Mouse (Mus musculus): ENCODE data around the gene Tmem11. TPM values are rescaled to one million over a fixed set of nuclear protein-coding genes. Genes with fewer than 3 reads are reported as not detected.

Tmem11 gene
- 72.0 and 79.6 TPM in 2 replicates for polyA plus RNA-seq (2015; fragmentation: Nextera tagmentation; extraction: Ambion mirVana)

GRCm38 (mm10) chr11:60878675-60879294 lies at the start of gene Tmem11:
TSS of gene Tmem11 (minus strand) at chr11:60879272.
- Histone ChIP-seq H3K4me1 (ENCODE audit: insufficient read depth, low read length) (peaks cover 40% of the 10 kb centered on the region), H3K9ac (replicated peaks; ENCODE audit: low read length) (peak within 1 kb of the TSS; percentile 97)

GRCm38 (mm10) chr11:60927264-60927663 lies 48.2 kb upstream of the Tmem11 start:
- H3K27ac ChIP-seq (ENCODE audit: low read length) = peak overlapping the region; percentile 37; the same call in 1 of the 2 replicates
- peaks cover 17% of the 10 kb centered on the region for H3K4me1 ChIP-seq (ENCODE audit: insufficient read depth, low read length)
- H3K36me3 ChIP-seq (ENCODE audit: insufficient read depth, low read length) = no peaks in the 10 kb centered on the region
- H3K9me3 ChIP-seq (ENCODE audit: low read length) = no peaks in the 10 kb centered on the region
- WGBS = 0% methylated on average over 9 of the region's 9 CpGs
- peak; percentile 78 for ATAC-seq (ENCODE audit: low FRiP score, low TSS enrichment)
- H3K4me3 ChIP-seq (ENCODE audit: low read length) = peak overlapping the region; percentile 27
- peak overlapping the region; percentile 47 for H3K4me2 ChIP-seq (replicated peaks; ENCODE audit: low read depth, low read length)
- H3K9ac ChIP-seq (replicated peaks; ENCODE audit: low read length) = peak overlapping the region; percentile 44; the same call in 1 of the 2 replicates
- H3K27me3 ChIP-seq (ENCODE audit: insufficient read depth, low read length) = no peaks in the 10 kb centered on the region

More at GRCm38 (mm10) chr11:60878675-60879294, at the start of gene Tmem11:
- 0% methylated on average over 62 of the region's 62 CpGs for WGBS
- Histone ChIP-seq H3K36me3 (ENCODE audit: insufficient read depth, low read length) (no peaks in the 10 kb centered on the region), H3K9me3 (ENCODE audit: low read length) (no peaks in the 10 kb centered on the region), H3K4me3 (ENCODE audit: low read length) (peak within 1 kb of the TSS; percentile 95), H3K27ac (ENCODE audit: low read length) (peak within 1 kb of the TSS; percentile 97), H3K4me2 (replicated peaks; ENCODE audit: low read depth, low read length) (peak within 1 kb of the TSS; percentile 82), H3K27me3 (ENCODE audit: insufficient read depth, low read length) (no peaks in the 10 kb centered on the region)
- ATAC-seq (ENCODE audit: low FRiP score, low TSS enrichment) = peak; percentile 99

GRCm38 (mm10) chr11:60924981-60925380 lies 45.9 kb upstream of the Tmem11 start:
- Histone ChIP-seq H3K9ac (replicated peaks; ENCODE audit: low read length) (no peak overlapping the region), H3K9me3 (ENCODE audit: low read length) (no peaks in the 10 kb centered on the region), H3K27ac (ENCODE audit: low read length) (no peak overlapping the region), H3K4me3 (ENCODE audit: low read length) (no peak overlapping the region), H3K27me3 (ENCODE audit: insufficient read depth, low read length) (no peaks in the 10 kb centered on the region), H3K4me1 (ENCODE audit: insufficient read depth, low read length) (peaks cover 10% of the 10 kb centered on the region), H3K4me2 (replicated peaks; ENCODE audit: low read depth, low read length) (no peak overlapping the region), H3K36me3 (ENCODE audit: insufficient read depth, low read length) (no peaks in the 10 kb centered on the region)
- ATAC-seq (ENCODE audit: low FRiP score, low TSS enrichment) = no peak
- 83% methylated on average over 1 of the region's 1 CpGs for WGBS

GRCm38 (mm10) chr11:60924498-60924897 lies 45.4 kb upstream of the Tmem11 start:
- Histone ChIP-seq H3K9me3 (ENCODE audit: low read length) (no peaks in the 10 kb centered on the region), H3K4me3 (ENCODE audit: low read length) (no peak overlapping the region), H3K4me2 (replicated peaks; ENCODE audit: low read depth, low read length) (no peak overlapping the region), H3K27me3 (ENCODE audit: insufficient read depth, low read length) (no peaks in the 10 kb centered on the region), H3K4me1 (ENCODE audit: insufficient read depth, low read length) (peaks cover 10% of the 10 kb centered on the region), H3K27ac (ENCODE audit: low read length) (no peak overlapping the region), H3K9ac (replicated peaks; ENCODE audit: low read length) (no peak overlapping the region), H3K36me3 (ENCODE audit: insufficient read depth, low read length) (no peaks in the 10 kb centered on the region)
- peak; percentile 17; the same call in 1 of the 2 replicates for ATAC-seq (ENCODE audit: low FRiP score, low TSS enrichment)
- WGBS = 38% methylated on average over 6 of the region's 6 CpGs

GRCm38 (mm10) chr11:60922964-60923363 lies 43.9 kb upstream of the Tmem11 start:
- H3K27ac ChIP-seq (ENCODE audit: low read length) = no peak overlapping the region
- H3K9ac ChIP-seq (replicated peaks; ENCODE audit: low read length) = no peak overlapping the region
- no peak for ATAC-seq (ENCODE audit: low FRiP score, low TSS enrichment)
- no peaks in the 10 kb centered on the region for H3K36me3 ChIP-seq (ENCODE audit: insufficient read depth, low read length)
- no peaks in the 10 kb centered on the region for H3K9me3 ChIP-seq (ENCODE audit: low read length)
- H3K4me3 ChIP-seq (ENCODE audit: low read length) = no peak overlapping the region
- H3K27me3 ChIP-seq (ENCODE audit: insufficient read depth, low read length) = no peaks in the 10 kb centered on the region
- WGBS = 77% methylated on average over 5 of the region's 5 CpGs
- no peak overlapping the region for H3K4me2 ChIP-seq (replicated peaks; ENCODE audit: low read depth, low read length)
- peaks cover 10% of the 10 kb centered on the region for H3K4me1 ChIP-seq (ENCODE audit: insufficient read depth, low read length)

GRCm38 (mm10) chr11:60922195-60922594 lies 43.1 kb upstream of the Tmem11 start:
- no peak overlapping the region for H3K4me3 ChIP-seq (ENCODE audit: low read length)
- no peak for ATAC-seq (ENCODE audit: low FRiP score, low TSS enrichment)
- no peaks in the 10 kb centered on the region for H3K9me3 ChIP-seq (ENCODE audit: low read length)
- H3K4me2 ChIP-seq (replicated peaks; ENCODE audit: low read depth, low read length) = no peak overlapping the region
- no peaks in the 10 kb centered on the region for H3K36me3 ChIP-seq (ENCODE audit: insufficient read depth, low read length)
- no peaks in the 10 kb centered on the region for H3K27me3 ChIP-seq (ENCODE audit: insufficient read depth, low read length)
- no peak overlapping the region for H3K9ac ChIP-seq (replicated peaks; ENCODE audit: low read length)
- H3K4me1 ChIP-seq (ENCODE audit: insufficient read depth, low read length) = peaks cover 7% of the 10 kb centered on the region; the same call in 1 of the 2 replicates
- H3K27ac ChIP-seq (ENCODE audit: low read length) = no peak overlapping the region
- 92% methylated on average over 1 of the region's 1 CpGs for WGBS

GRCm38 (mm10) chr11:60920021-60920420 lies 40.9 kb upstream of the Tmem11 start:
- WGBS = 87% methylated on average over 2 of the region's 2 CpGs
- H3K9me3 ChIP-seq (ENCODE audit: low read length) = no peaks in the 10 kb centered on the region

GRCm38 (mm10) chr11:60915201-60915600 lies 36.1 kb upstream of the Tmem11 start:
- ATAC-seq (ENCODE audit: low FRiP score, low TSS enrichment) = no peak

More at GRCm38 (mm10) chr11:60920021-60920420, 40.9 kb upstream of the Tmem11 start:
- Histone ChIP-seq H3K4me3 (ENCODE audit: low read length) (no peak overlapping the region), H3K27ac (ENCODE audit: low read length) (no peak overlapping the region), H3K4me2 (replicated peaks; ENCODE audit: low read depth, low read length) (no peak overlapping the region), H3K27me3 (ENCODE audit: insufficient read depth, low read length) (no peaks in the 10 kb centered on the region), H3K36me3 (ENCODE audit: insufficient read depth, low read length) (no peaks in the 10 kb centered on the region), H3K4me1 (ENCODE audit: insufficient read depth, low read length) (0 out of 2 replicates have a peak, but pooled peaks cover 10% of the 10 kb centered on the region), H3K9ac (replicated peaks; ENCODE audit: low read length) (no peak overlapping the region)
- ATAC-seq (ENCODE audit: low FRiP score, low TSS enrichment) = no peak

GRCm38 (mm10) chr11:60914491-60914890 lies 35.4 kb upstream of the Tmem11 start, which contains the start of gene Natd1:
TSS of gene Natd1 (minus strand) at chr11:60914750.
- Histone ChIP-seq H3K36me3 (ENCODE audit: insufficient read depth, low read length) (no peaks in the 10 kb centered on the region), H3K27ac (ENCODE audit: low read length) (peak within 1 kb of the TSS; percentile 76), H3K9ac (replicated peaks; ENCODE audit: low read length) (peak within 1 kb of the TSS; percentile 89), H3K27me3 (ENCODE audit: insufficient read depth, low read length) (no peaks in the 10 kb centered on the region), H3K4me3 (ENCODE audit: low read length) (peak within 1 kb of the TSS; percentile 91), H3K4me1 (ENCODE audit: insufficient read depth, low read length) (peaks cover 36% of the 10 kb centered on the region), H3K4me2 (replicated peaks; ENCODE audit: low read depth, low read length) (peak within 1 kb of the TSS; percentile 64), H3K9me3 (ENCODE audit: low read length) (no peaks in the 10 kb centered on the region)
- 28% methylated on average over 7 of the region's 7 CpGs for WGBS
- ATAC-seq (ENCODE audit: low FRiP score, low TSS enrichment) = no peak

More at GRCm38 (mm10) chr11:60915201-60915600, 36.1 kb upstream of the Tmem11 start:
- H3K27me3 ChIP-seq (ENCODE audit: insufficient read depth, low read length) = no peaks in the 10 kb centered on the region
- no peak overlapping the region for H3K27ac ChIP-seq (ENCODE audit: low read length)
- 70% methylated on average over 4 of the region's 4 CpGs for WGBS
- peaks cover 36% of the 10 kb centered on the region for H3K4me1 ChIP-seq (ENCODE audit: insufficient read depth, low read length)
- H3K9me3 ChIP-seq (ENCODE audit: low read length) = no peaks in the 10 kb centered on the region
- no peak overlapping the region for H3K4me2 ChIP-seq (replicated peaks; ENCODE audit: low read depth, low read length)
- no peak overlapping the region for H3K4me3 ChIP-seq (ENCODE audit: low read length)
- H3K36me3 ChIP-seq (ENCODE audit: insufficient read depth, low read length) = no peaks in the 10 kb centered on the region
- no peak overlapping the region for H3K9ac ChIP-seq (replicated peaks; ENCODE audit: low read length)

Data from kidney, embryonic 16.5 days (tissue).